Mouse (Mus musculus) liver, embryonic 16.5 days (tissue): Measurements from ENCODE around the gene Leng1. TPM values are rescaled to one million over a fixed set of nuclear protein-coding genes. Genes with fewer than 3 reads are reported as not detected.
"Not testable (repeated sequence)": the region's sequence is repeated elsewhere in the genome, so short reads cannot be mapped to it uniquely, and the experiment has no call there.

ENCODE experiments used
- ATAC-seq: fragments of 200-750 bp; cut with Nextera tagmentation; 2 replicates; pipeline ENCODE4 v1.8.0; 2017; ENCODE audit warnings: low read depth, mild to moderate bottlenecking, moderate number of reproducible peaks, moderate library complexity
- H3K27ac ChIP-seq: fragments of 300-500 bp; sonication (generic); 2 replicates; pipeline ENCODE4 v1.5.1; 2014; ENCODE audit warnings: mild to moderate bottlenecking, low read length
- H3K27me3 ChIP-seq: fragments of 300-500 bp; sonication (generic); 2 replicates; pipeline ENCODE4 v1.6.1; 2014; ENCODE audit warnings: low read depth, low read length, mixed read lengths; ENCODE audit not compliant: control insufficient read depth, insufficient read depth
- H3K36me3 ChIP-seq: fragments of 300-500 bp; sonication (generic); 2 replicates; pipeline ENCODE4 v1.6.1; 2014; ENCODE audit warnings: mild to moderate bottlenecking; ENCODE audit not compliant: control insufficient read depth, insufficient read depth
- H3K4me1 ChIP-seq: fragments of 300-500 bp; sonication (generic); 2 replicates; pipeline ENCODE4 v1.6.1; 2014; ENCODE audit warnings: low read depth, low read length, mixed read lengths; ENCODE audit not compliant: control insufficient read depth
- H3K4me2 ChIP-seq: fragments of 300-500 bp; sonication (generic); 2 replicates; pipeline ENCODE4 v1.6.1; 2014; ENCODE audit warnings: low read depth, low read length, mixed read lengths
- H3K4me3 ChIP-seq: fragments of 300-500 bp; sonication (generic); 2 replicates; pipeline ENCODE4 v1.5.1; 2014; ENCODE audit warnings: low read depth, mild to moderate bottlenecking, low read length
- H3K9ac ChIP-seq: fragments of 300-500 bp; sonication (generic); 2 replicates; pipeline ENCODE4 v1.6.1; 2014; ENCODE audit warnings: low read depth, low read length
- H3K9me3 ChIP-seq: fragments of 300-500 bp; sonication (generic); replicated peaks from 2 replicates; pipeline ENCODE4 v1.6.1; 2016; ENCODE audit warnings: low read length; ENCODE audit not compliant: control insufficient read depth
- WGBS: fragments of 180-500 bp; shearing (Covaris S2); extraction: QIAGEN DNeasy Blood & Tissue Kit; methylation state at CpG from one replicate; pipeline ENCODE4 v1.1.7; 2014; ENCODE audit not compliant: insufficient replicate concordance; 5-methylcytosine and 5-hydroxymethylcytosine counted together
- polyA plus RNA-seq: library from polyadenylated mRNA; unstranded; fragments of >200 nt; fragmentation: Nextera tagmentation; extraction: Ambion mirVana; gene quantifications from 2 replicates; pipeline ENCODE4 v1.2.1, GENCODE M21; 2015

Gene Leng1
- polyA plus RNA-seq, 1 experiment from 2014 or later = 6.0 TPM

- Histone ChIP-seq H3K27me3 (no peaks in the 10 kb centered on the region), H3K4me2 (peak overlapping the region; percentile 87), H3K27ac (peak overlapping the region; percentile 63), H3K9ac (peak overlapping the region; percentile 77), H3K4me3 (peak overlapping the region; percentile 86), H3K36me3 (peaks cover 27% of the 10 kb centered on the region), H3K9me3 (no peaks in the 10 kb centered on the region), H3K4me1 (peaks cover 17% of the 10 kb centered on the region)
- WGBS = 16% methylated on average over 6 of the region's 6 CpGs
- no peak for ATAC-seq
Measured at GRCm38 (mm10) chr7:3705911-3706310, 40.3 kb upstream of the Leng1 start.

GRCm38 (mm10) chr7:3705461-3705860, 39.8 kb upstream of the Leng1 start:
- WGBS = 2% methylated on average over 6 of the region's 7 CpGs
- Histone ChIP-seq H3K27ac (peak overlapping the region; percentile 63), H3K4me3 (peak overlapping the region; percentile 86), H3K36me3 (peaks cover 27% of the 10 kb centered on the region), H3K4me1 (peaks cover 17% of the 10 kb centered on the region), H3K9ac (peak overlapping the region; percentile 77), H3K4me2 (peak overlapping the region; percentile 87)
- ATAC-seq, H3K27me3 ChIP-seq, H3K9me3 ChIP-seq: not testable (repeated sequence)

GRCm38 (mm10) chr7:3704475-3704874, 38.8 kb upstream of the Leng1 start:
- peak; percentile 27 for ATAC-seq
- Histone ChIP-seq H3K4me1 (peaks cover 17% of the 10 kb centered on the region), H3K27ac (peak overlapping the region; percentile 93), H3K4me3 (peak overlapping the region; percentile 86), H3K27me3 (no peaks in the 10 kb centered on the region), H3K9me3 (no peaks in the 10 kb centered on the region), H3K36me3 (peaks cover 27% of the 10 kb centered on the region), H3K4me2 (peak overlapping the region; percentile 87), H3K9ac (peak overlapping the region; percentile 77)
- WGBS = under 1% methylated on average over 20 of the region's 20 CpGs

- Histone ChIP-seq H3K36me3 (peaks cover 27% of the 10 kb centered on the region), H3K27ac (peak within 1 kb of the TSS; percentile 93), H3K4me2 (peak within 1 kb of the TSS; percentile 87), H3K4me1 (peaks cover 17% of the 10 kb centered on the region), H3K4me3 (peak within 1 kb of the TSS; percentile 86), H3K27me3 (no peaks in the 10 kb centered on the region), H3K9me3 (no peaks in the 10 kb centered on the region), H3K9ac (peak within 1 kb of the TSS; percentile 77)
- ATAC-seq = peak; percentile 95
- WGBS = 1% methylated on average over 42 of the region's 42 CpGs
Measured at GRCm38 (mm10) chr7:3703879-3704441, 38.3 kb upstream of the Leng1 start, which contains the start of gene Rps9. Gene Rps9 (plus strand): TSS chr7:3703993.

- Histone ChIP-seq H3K4me3 (peak overlapping the region; percentile 86), H3K36me3 (peaks cover 27% of the 10 kb centered on the region), H3K27me3 (no peaks in the 10 kb centered on the region), H3K4me2 (peak overlapping the region; percentile 87), H3K27ac (peak overlapping the region; percentile 93; the same call in 1 of the 2 replicates), H3K9me3 (no peaks in the 10 kb centered on the region), H3K4me1 (peaks cover 17% of the 10 kb centered on the region), H3K9ac (peak overlapping the region; percentile 46; the same call in 1 of the 2 replicates)
- ATAC-seq = peak; percentile 22
- 16% methylated on average over 6 of the region's 6 CpGs for WGBS
Measured at GRCm38 (mm10) chr7:3703148-3703878, 37.7 kb upstream of the Leng1 start.

- Histone ChIP-seq H3K36me3 (peaks cover 2% of the 10 kb centered on the region; the same call in 1 of the 2 replicates), H3K4me3 (no peak overlapping the region), H3K4me2 (no peak overlapping the region), H3K27ac (no peak overlapping the region), H3K9ac (no peak overlapping the region), H3K9me3 (no peaks in the 10 kb centered on the region), H3K4me1 (peaks cover 9% of the 10 kb centered on the region), H3K27me3 (no peaks in the 10 kb centered on the region)
- no peak for ATAC-seq
- 71% methylated on average over 6 of the region's 6 CpGs for WGBS
Measured at GRCm38 (mm10) chr7:3698471-3698870, 32.8 kb upstream of the Leng1 start.

GRCm38 (mm10) chr7:3694949-3695305, 29.3 kb upstream of the Leng1 start:
- not testable (repeated sequence) for H3K9me3 ChIP-seq, ATAC-seq, H3K36me3 ChIP-seq, H3K27me3 ChIP-seq
- Histone ChIP-seq H3K4me1 (peaks cover 25% of the 10 kb centered on the region), H3K4me3 (peak overlapping the region; percentile 80), H3K27ac (peak overlapping the region; percentile 12; the same call in 1 of the 2 replicates), H3K9ac (peak overlapping the region; percentile 85), H3K4me2 (peak overlapping the region; percentile 99)
- WGBS = 5% methylated on average over 9 of the region's 9 CpGs

- Histone ChIP-seq H3K4me2 (peak overlapping the region; percentile 99), H3K36me3 (no peaks in the 10 kb centered on the region), H3K27ac (peak overlapping the region; percentile 89), H3K4me3 (peak overlapping the region; percentile 80), H3K4me1 (peaks cover 25% of the 10 kb centered on the region), H3K27me3 (no peaks in the 10 kb centered on the region), H3K9me3 (no peaks in the 10 kb centered on the region), H3K9ac (peak overlapping the region; percentile 85)
- under 1% methylated on average over 55 of the region's 55 CpGs for WGBS
- peak; percentile 47 for ATAC-seq
Measured at GRCm38 (mm10) chr7:3694076-3694948, 28.7 kb upstream of the Leng1 start.
